Mouse (Mus musculus) hindbrain, embryonic 14.5 days (tissue): Measurements from ENCODE around the gene Dpp6. TPM values are rescaled to one million over a fixed set of nuclear protein-coding genes. Genes with fewer than 3 reads are reported as not detected.

ENCODE experiments used
- ATAC-seq: fragments of 200-750 bp; cut with Nextera tagmentation; 2 replicates; pipeline ENCODE4 v1.8.0; 2017; ENCODE audit warnings: moderate number of reproducible peaks, mild to moderate bottlenecking, moderate TSS enrichment, moderate library complexity; ENCODE audit not compliant: low FRiP score
- DNase-seq: peaks from one replicate; pipeline ENCODE4 v3.0.0-alpha.2; 2015; ENCODE audit warnings: low spot score
- H3K27ac ChIP-seq: fragments of 300-500 bp; sonication (generic); 2 replicates; pipeline ENCODE4 v1.5.1; 2014; ENCODE audit warnings: mild to moderate bottlenecking, moderate library complexity
- H3K27me3 ChIP-seq: fragments of 300-500 bp; sonication (generic); 2 replicates; pipeline ENCODE4 v1.6.1; 2014; ENCODE audit warnings: mild to moderate bottlenecking, low read length, mixed read lengths; ENCODE audit not compliant: control insufficient read depth, insufficient read depth
- H3K36me3 ChIP-seq: fragments of 300-500 bp; sonication (generic); replicated peaks from 2 replicates; pipeline ENCODE4 v1.6.1; 2014; ENCODE audit not compliant: control insufficient read depth, insufficient read depth
- H3K4me1 ChIP-seq: fragments of 300-500 bp; sonication (generic); replicated peaks from 2 replicates; pipeline ENCODE4 v1.6.1; 2014; ENCODE audit warnings: antibody characterized with exemption, low read length, mixed read lengths; ENCODE audit not compliant: control insufficient read depth, insufficient read depth
- H3K4me2 ChIP-seq: fragments of 300-500 bp; sonication (generic); replicated peaks from 2 replicates; pipeline ENCODE4 v1.6.1; 2014; ENCODE audit warnings: mild to moderate bottlenecking, moderate library complexity
- H3K4me3 ChIP-seq: fragments of 300-500 bp; sonication (generic); replicated peaks from 2 replicates; pipeline ENCODE4 v1.5.1; 2014; ENCODE audit warnings: mild to moderate bottlenecking, low read length
- H3K9ac ChIP-seq: fragments of 300-500 bp; sonication (generic); 2 replicates; pipeline ENCODE4 v1.6.1; 2014
- H3K9me3 ChIP-seq: fragments of 300-500 bp; sonication (generic); 2 replicates; pipeline ENCODE4 v1.6.1; 2016; ENCODE audit warnings: low read length; ENCODE audit not compliant: control insufficient read depth
- WGBS: fragments of 180-500 bp; shearing (Covaris S2); extraction: QIAGEN DNeasy Blood & Tissue Kit; methylation state at CpG from one replicate; pipeline ENCODE4 v1.1.7; 2014; 5-methylcytosine and 5-hydroxymethylcytosine counted together
- polyA plus RNA-seq: library from polyadenylated mRNA; unstranded; fragments of >200 nt; fragmentation: Nextera tagmentation; extraction: Ambion mirVana; gene quantifications from 2 replicates; pipeline ENCODE4 v1.2.1, GENCODE M21; 2014

The Dpp6 gene
- polyA plus RNA-seq, 1 experiment from 2014 or later: 86.7 TPM

DNA sequence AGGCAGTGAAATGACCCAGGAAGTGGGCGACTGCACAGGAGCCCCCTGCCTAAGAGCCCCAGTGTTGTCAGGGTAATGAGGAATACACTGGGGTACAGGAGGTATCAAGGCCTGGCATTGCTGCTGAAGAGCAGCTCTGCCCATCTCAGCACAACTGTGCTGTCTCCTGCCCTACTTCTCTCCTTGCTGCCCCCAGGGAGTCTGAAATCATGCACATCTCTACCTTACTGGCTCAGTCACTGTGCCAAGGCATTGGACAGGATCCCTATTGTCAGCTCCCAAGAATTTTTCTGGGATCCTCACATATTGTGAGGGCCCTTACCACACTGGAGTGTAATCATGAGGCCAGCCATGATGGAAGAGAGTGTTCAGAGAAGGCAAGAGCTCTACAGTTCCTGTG is 914.4 kb downstream of the Dpp6 start:
- Histone ChIP-seq H3K4me1 (0 out of 2 replicates have a peak, but pooled peaks cover 3% of the 10 kb centered on the region), H3K27ac (no peak overlapping the region), H3K4me3 (no peak overlapping the region), H3K27me3 (no peaks in the 10 kb centered on the region), H3K4me2 (no peak overlapping the region), H3K9ac (no peak overlapping the region), H3K9me3 (0 out of 2 replicates have a peak, but pooled peaks cover 5% of the 10 kb centered on the region), H3K36me3 (peaks cover 11% of the 10 kb centered on the region; the same call in 1 of the 2 replicates)
- ATAC-seq: no peak
- DNase-seq: no peak
- 73% methylated on average over 1 of the region's 1 CpGs for WGBS

DNA sequence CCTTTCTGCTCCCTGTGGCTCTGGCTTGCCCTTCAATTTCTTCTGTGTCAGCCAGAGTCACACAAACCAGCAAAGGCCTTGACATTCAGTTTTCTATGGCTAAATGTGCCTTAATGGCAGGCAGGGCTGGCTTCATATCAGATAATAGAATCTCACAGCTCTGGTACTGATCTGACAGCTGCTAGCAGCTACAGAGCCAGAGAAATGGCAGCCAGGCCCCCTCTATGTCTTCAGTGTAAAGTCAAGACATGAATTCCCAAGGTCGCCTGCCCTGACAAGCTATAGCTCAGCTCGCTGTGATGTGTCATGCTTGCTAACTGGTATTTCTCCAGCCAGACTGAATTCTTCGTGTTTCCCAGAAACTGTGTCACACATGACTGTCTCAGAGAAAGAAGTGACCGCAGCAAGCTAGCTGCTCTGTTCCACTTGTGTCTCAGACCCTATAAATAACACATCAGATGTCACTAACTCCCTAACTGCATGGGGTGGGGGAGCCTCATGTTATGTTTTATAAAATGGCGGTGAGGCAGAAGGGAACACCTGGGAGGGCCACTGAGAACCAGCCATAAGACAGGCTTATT is 915.4 kb downstream of the Dpp6 start:
- H3K9me3 ChIP-seq: 0 out of 2 replicates have a peak, but pooled peaks cover 5% of the 10 kb centered on the region
- ATAC-seq (no peak), DNase-seq (no peak)
- H3K9ac ChIP-seq: no peak overlapping the region
- 0 out of 2 replicates have a peak overlapping the region, but pooled peaks have one; percentile 27 for H3K27ac ChIP-seq
- H3K36me3 ChIP-seq: 0 out of 2 replicates have a peak, but pooled peaks cover 3% of the 10 kb centered on the region
- 0 out of 2 replicates have a peak, but pooled peaks cover 3% of the 10 kb centered on the region for H3K4me1 ChIP-seq
- no peaks in the 10 kb centered on the region for H3K27me3 ChIP-seq
- no peak overlapping the region for H3K4me3 ChIP-seq
- H3K4me2 ChIP-seq: no peak overlapping the region
- 60% methylated on average over 5 of the region's 5 CpGs for WGBS

DNA sequence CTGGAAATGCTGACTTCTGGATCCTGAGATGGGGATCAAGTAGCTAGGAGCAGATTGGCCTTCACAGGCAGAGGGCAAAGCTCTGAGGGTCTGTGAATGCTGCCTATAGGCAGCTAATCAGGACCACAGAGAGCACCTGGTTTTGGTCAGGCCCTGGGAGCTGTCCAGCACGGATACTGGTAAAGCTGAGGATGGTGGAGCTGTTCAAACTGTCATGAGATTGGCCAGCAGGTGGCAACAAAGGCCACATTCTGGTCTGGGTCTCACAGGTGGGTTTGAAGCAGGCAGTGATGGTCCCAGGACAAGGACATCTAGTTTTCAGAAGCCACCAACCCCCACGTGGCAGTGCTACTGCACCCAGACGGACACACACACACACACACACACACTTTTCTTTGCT is 920.2 kb downstream of the Dpp6 start:
- 9% methylated on average over 3 of the region's 3 CpGs for WGBS
- Histone ChIP-seq H3K4me3 (no peak overlapping the region), H3K27me3 (no peaks in the 10 kb centered on the region), H3K27ac (no peak overlapping the region), H3K4me2 (no peak overlapping the region), H3K9ac (no peak overlapping the region), H3K9me3 (no peaks in the 10 kb centered on the region), H3K36me3 (peaks cover 20% of the 10 kb centered on the region), H3K4me1 (0 out of 2 replicates have a peak, but pooled peaks cover 3% of the 10 kb centered on the region)
- ATAC-seq: peak; percentile 41; the same call in 1 of the 2 replicates
- DNase-seq: peak; percentile 69

DNA sequence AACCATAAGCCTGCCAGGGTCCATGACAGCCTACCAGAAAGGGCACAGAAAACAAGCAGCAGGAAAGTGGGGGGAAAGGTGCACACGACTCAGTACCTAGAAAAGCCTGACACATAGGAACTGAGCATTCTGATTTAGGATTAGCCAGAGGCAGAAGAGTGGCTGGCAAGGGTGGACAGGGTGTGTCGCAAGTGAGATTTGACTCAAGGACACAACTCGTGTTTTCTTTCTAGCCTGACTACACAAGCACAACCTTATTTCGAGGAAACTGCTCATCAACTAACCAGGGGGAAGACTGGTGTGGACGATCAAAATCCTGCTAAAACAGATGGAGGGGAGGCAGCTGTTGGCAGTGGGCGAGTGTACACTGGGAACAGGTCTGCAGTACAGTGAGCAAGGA is 922.2 kb downstream of the Dpp6 start:
- Histone ChIP-seq H3K27me3 (no peaks in the 10 kb centered on the region), H3K36me3 (peaks cover 40% of the 10 kb centered on the region), H3K27ac (no peak overlapping the region), H3K4me1 (no peaks in the 10 kb centered on the region), H3K4me3 (no peak overlapping the region), H3K4me2 (no peak overlapping the region), H3K9me3 (no peaks in the 10 kb centered on the region), H3K9ac (no peak overlapping the region)
- no peak for DNase-seq
- ATAC-seq: no peak
- 89% methylated on average over 6 of the region's 6 CpGs for WGBS

DNA sequence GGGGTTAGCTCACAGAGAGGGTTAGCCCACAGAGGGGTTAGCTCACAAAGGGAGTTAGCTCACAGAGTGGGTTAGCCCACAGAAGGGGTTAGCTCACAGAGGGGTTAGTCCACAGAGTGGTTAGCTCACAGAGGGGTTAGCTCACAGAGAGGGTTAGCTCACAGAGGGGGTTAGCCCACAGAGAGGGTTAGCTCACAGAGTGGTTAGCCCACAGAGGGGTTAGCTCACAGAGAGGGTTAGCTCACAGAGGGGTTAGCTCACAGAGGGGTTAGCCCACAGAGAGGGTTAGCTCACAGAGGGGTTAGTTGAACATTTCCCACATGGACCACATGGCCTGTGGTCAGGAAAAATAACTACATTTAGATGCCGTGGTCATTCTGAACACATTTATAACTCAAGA is 927.9 kb downstream of the Dpp6 start:
- no peak overlapping the region for H3K27ac ChIP-seq
- ATAC-seq: no peak
- DNase-seq: no peak
- H3K36me3 ChIP-seq: peaks cover 84% of the 10 kb centered on the region
- H3K27me3 ChIP-seq: no peaks in the 10 kb centered on the region
- no peaks in the 10 kb centered on the region for H3K4me1 ChIP-seq
- WGBS: 94% methylated on average over 1 of the region's 1 CpGs
- no peak overlapping the region for H3K9ac ChIP-seq
- H3K9me3 ChIP-seq: no peaks in the 10 kb centered on the region
- H3K4me3 ChIP-seq: no peak overlapping the region
- H3K4me2 ChIP-seq: no peak overlapping the region

DNA sequence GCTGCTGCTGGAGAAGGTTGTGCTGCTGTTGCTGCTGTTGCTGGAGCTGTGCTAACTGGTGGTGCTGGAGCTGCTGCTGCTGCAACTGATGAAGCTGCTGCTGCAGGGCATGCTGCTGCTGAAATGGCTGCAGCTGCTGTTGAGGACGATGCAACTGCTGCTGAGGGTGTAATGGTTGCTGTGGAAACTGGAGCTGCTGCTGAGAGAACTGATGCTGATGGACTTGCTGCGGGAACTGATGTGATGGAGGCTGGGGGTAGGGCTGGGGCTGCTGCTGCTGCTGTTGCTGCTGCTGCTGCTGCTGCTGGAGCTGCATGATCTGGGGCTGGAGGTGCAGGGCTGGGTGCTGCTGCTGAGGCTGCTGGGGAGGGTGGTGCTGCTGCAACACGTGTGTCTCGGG is 948.8 kb downstream of the Dpp6 start:
- no peak overlapping the region for H3K4me2 ChIP-seq
- 62% methylated on average over 4 of the region's 4 CpGs for WGBS
- no peak for DNase-seq
- H3K9me3 ChIP-seq: no peaks in the 10 kb centered on the region
- no peak overlapping the region for H3K4me3 ChIP-seq
- no peak overlapping the region for H3K27ac ChIP-seq
- no peak overlapping the region for H3K9ac ChIP-seq
- no peaks in the 10 kb centered on the region for H3K4me1 ChIP-seq
- peaks cover 76% of the 10 kb centered on the region for H3K36me3 ChIP-seq
- no peaks in the 10 kb centered on the region for H3K27me3 ChIP-seq
- no peak for ATAC-seq

DNA sequence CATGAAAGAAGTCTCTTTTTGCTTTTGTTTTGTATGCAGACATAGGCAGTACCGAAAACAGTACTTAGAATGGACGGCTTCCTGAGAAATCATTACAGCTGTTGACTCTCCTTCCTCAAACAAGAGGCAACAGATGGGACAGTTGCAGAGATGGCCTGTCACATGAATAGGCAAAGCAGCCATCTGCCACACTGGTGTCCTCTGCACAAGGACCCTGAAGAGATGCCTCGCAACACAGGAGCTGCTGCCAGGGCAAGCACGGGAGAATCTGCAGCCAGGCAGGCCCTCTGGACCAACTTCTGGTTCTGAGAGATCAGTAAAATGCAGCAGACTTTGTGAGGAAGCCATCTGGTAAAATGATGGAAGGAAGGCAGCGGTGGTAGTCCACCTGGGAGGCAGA is 950.9 kb downstream of the Dpp6 start:
- Histone ChIP-seq H3K9ac (no peak overlapping the region), H3K4me2 (no peak overlapping the region), H3K4me1 (no peaks in the 10 kb centered on the region), H3K36me3 (peaks cover 77% of the 10 kb centered on the region), H3K4me3 (no peak overlapping the region), H3K9me3 (no peaks in the 10 kb centered on the region), H3K27me3 (no peaks in the 10 kb centered on the region), H3K27ac (0 out of 2 replicates have a peak overlapping the region, but pooled peaks have one; percentile 16)
- no peak for DNase-seq
- ATAC-seq: no peak; the same call in 1 of the 2 replicates
- 52% methylated on average over 5 of the region's 5 CpGs for WGBS
